Mouse (Mus musculus): Measurements from ENCODE around the gene Zswim1.

Gene Zswim1

DNA sequence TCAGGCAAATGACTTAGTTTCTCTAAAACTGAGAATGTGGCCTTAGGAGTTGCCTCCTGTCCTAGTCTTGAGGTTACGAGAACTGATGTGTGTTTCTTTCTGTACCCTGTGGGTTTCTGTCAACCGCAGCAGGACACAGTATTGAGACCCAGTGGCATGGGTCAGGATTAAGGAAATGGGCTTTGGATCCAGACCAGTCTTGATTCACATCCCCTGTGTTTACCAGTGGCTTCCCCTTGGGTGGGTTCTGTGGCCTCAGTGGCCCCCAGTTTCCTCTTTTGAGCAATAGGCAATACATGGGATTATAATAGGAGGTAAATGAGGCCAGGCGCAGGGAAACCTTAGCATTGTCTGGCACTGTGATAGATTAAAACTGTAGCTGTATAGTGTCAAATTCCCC, 35.5 kb upstream of the Zswim1 start:
- no peak for TF ChIP-seq GATA4 (IDR thresholded peaks at IDR 0.05; ENCODE audit: insufficient replicate concordance, low read length)

DNA sequence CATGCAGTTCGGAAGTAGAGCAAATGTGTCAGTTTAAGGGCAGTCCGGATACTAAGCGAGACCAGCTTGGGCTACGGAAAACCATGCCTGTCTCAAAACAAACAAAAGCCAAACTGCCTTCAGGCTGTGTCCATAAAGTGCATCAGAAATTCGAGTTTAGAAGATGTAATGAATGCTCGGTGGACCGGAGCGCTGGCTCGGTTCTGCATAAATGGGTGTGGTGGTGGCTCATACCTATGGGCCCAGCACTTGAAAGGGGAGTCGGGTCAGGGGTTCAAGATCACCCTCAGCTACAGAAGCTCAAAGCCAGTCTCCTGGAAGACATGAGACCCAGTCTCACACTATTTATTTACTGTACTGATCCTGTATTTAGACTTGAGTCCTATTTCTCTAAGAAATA, 34.7 kb upstream of the Zswim1 start:
- no peak for TF ChIP-seq GATA4 (IDR thresholded peaks at IDR 0.05; ENCODE audit: insufficient replicate concordance, low read length)

DNA sequence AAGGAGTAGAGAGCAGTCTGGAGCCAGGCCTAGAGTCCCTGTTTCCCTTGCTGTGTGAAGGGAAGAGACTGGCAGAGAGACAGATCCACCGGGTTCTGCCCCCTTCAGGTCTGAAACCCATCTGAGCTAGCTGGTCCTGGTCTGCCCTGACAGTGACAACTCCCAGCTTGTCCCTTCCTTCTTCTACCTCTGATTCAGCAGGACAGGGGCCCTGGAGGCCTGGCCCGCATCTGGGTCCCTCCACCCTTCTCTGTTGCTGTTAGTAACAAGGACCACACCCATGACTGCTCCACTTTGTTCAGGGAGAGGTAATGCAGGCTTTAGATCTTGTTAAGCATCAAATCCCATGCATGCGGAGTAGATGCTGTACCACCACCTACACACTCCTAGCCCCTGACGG, 34.1 kb upstream of the Zswim1 start:
- TF ChIP-seq GATA4 (IDR thresholded peaks at IDR 0.05; ENCODE audit: insufficient replicate concordance, low read length) = no peak

DNA sequence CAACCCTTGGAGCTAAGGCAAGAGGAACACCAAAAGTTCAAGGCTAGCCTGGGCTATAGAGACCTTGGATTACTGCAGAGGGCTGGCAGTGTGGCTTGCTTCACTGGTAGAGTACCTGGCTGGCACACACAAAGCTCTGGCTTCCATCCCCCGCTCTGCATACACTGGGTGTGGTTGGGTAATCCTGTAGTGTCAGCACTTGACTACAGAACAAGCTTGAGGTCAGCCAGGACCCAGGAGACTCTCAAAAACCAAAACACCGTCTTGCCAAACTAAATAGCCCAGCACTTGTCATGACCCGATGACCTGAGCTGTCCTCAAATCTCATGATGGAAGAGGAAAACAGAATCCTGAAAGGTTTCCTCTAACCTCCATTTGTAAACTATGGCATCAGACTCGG, 32.0 kb upstream of the Zswim1 start:
- TF ChIP-seq GATA4 (IDR thresholded peaks at IDR 0.05; ENCODE audit: insufficient replicate concordance, low read length) = no peak

DNA sequence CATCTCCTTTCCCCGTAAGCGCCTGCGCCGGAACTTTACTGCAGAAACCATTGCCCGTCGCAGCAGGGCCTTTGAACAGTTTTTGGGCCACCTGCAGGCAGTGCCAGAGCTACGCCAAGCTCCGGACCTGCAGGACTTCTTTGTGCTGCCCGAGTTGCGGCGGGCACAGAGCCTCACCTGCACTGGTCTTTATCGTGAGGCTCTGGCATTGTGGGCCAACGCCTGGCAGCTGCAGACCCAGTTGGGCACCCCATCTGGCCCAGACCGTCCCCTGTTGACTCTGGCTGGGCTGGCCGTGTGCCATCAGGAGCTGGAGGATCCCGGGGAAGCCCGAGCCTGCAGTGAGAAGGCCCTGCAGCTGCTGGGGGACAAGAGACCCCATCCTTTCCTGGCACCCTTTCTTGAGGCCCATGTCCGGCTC, 30.6 kb upstream of the Zswim1 start:
- no peak for TF ChIP-seq GATA4 (IDR thresholded peaks at IDR 0.05; ENCODE audit: insufficient replicate concordance, low read length)

DNA sequence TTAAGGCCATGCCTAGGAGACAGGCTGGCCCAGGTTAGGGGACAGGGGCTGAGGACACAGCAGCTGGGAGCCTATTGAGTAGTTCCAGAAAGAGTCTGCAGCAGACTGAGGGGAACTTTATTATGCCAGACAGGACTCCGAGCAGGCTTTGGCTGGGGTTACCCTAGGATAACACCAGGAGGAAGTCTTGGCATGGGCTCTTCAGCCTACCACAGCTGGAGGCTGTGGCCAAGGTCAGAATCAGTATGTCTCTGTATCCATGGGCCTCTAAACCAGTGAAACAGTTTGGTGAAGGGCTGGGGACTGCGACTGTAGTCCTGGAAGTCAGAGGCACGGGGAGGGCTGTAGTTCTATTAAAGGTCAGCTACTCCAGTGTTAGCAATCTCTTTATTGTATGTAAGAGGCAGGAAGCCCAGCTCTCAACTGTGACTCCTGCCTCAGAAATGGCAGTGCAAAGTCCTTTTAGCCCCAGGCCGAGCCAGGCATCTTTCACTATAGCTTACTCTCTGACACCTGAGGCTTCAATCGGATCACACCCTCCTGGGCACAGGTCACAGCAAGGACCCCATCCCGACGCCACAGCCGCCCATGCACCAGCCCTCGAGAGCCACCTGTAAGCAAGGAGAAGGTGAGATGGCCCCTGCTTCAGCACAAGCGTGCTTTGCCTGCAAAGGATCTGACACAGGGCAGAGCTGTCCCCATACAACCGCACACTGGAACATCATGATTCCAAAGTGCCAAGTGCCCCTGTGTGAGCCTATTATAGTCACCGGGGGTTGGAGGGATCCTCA, 29.9 kb upstream of the Zswim1 start:
- no peak for TF ChIP-seq GATA4 (IDR thresholded peaks at IDR 0.05; ENCODE audit: insufficient replicate concordance, low read length)

DNA sequence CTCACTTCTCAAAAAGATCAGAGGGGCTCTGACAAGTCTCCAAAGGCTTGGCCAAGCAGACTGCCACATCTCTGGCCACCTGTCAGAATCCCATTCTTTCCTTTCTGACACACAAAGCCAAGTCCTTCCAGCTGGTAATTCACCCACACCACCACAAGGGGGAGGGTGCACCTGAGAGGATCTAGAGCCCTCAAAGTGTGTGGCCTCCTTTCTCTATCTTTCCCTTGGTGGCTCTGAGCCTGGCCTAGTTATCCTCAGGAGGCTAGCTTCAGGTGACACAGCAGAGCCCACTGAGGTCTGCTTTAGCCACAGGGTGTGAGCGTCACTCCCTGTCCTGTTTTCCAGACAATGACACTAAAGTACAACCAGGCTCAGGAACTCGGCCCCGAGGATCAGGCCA, 29.2 kb upstream of the Zswim1 start:
- TF ChIP-seq GATA4 (IDR thresholded peaks at IDR 0.05; ENCODE audit: insufficient replicate concordance, low read length) = no peak

DNA sequence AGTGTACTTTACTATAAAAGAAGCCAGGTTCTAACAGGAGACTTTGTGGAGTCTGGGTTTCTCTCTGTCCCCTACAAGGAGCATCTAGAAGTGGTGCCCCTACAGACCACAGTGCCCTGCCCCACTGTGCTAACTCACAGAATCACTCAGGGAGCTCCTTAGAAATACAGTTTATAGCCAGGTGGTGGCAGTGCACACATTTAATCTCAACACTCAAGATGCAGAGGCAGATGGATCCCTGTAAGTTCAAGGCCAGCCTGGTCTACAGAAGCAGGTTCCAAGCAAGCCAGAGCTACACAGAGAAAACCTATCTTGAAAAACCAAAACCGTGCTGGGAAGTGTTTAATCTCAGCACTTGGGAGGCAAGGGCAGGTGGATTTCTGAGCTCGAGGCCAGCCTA, 28.7 kb upstream of the Zswim1 start:
- no peak for TF ChIP-seq GATA4 (IDR thresholded peaks at IDR 0.05; ENCODE audit: insufficient replicate concordance, low read length)

DNA sequence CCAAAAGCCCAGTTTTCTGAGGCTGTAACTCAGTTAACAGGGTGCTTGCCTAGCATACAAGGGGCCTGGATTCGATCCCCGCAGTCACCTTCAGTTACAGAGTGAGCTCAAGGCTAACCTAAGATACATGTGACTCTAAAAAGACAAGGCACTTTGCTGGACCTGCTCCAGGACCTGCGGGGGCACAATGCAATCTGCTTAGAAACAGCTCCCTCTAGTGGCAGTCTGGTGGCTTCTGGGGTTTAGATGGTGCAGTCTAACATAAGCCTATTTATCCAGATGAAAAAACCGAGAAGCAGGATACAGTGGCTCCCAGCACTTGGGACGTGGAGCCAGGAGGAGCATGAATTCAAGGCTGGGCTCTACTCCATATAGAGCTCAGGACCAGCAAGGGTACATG, 28.2 kb upstream of the Zswim1 start:
- TF ChIP-seq GATA4 (IDR thresholded peaks at IDR 0.05; ENCODE audit: insufficient replicate concordance, low read length) = peak; percentile 33; the same call in 1 of the 2 replicates

DNA sequence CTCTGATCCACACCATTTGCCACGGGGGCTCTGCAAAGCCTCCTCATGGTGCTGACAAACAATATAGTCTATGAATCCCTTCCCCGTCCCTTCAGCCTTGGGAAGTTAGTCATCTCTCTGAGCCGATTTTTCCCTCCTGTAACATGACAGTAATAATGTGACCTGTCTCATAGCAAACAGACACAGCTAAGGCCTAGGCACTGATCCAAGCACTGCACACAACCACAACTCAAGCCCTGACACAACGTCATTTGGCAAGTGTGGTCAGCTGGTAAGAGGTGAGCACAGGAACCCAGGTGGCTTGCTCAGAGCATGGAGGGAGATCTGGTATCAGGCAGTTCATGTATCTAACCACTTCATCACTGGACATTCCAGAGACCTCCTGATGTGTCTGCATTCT, 26.6 kb upstream of the Zswim1 start:
- no peak for TF ChIP-seq GATA4 (IDR thresholded peaks at IDR 0.05; ENCODE audit: insufficient replicate concordance, low read length)

DNA sequence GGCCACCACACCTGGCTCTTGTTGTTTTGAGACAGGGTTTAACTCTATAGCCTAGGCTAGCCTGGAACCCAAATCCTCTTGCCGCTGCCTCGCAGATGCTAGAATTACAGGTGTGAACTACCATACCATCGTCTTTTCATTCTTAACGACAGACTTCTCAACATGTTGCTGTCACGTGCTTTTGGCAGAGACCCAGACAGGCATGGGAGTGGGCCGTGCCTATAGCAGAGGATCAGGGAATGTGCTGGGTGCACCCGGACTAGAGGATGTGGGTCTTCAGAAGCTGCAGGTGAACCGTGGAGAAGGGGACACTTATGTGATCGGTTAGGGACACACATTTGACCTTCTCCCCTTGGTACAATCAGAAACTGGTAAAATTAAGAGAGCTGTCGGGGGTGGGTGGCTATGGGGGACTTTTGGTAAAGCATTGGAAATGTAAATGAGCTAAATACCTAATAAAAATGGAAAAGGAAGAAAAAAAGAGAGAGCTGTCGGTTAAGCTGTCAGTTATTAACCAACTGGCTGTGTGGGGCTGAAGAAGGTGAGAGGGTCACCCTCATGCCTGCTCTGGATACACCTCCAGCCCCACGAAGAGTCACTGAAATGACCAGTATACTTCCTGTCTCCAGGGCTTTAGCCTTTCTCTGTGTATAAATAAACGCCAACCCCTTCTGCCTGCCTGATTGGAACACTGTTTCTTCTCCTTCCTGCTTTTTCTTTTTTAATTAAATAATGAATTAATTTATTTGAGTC, 22.1 kb upstream of the Zswim1 start:
- TF ChIP-seq GATA4 (IDR thresholded peaks at IDR 0.05; ENCODE audit: insufficient replicate concordance, low read length) = no peak

GRCm38 (mm10) chr2:164803201-164803920, 19.1 kb upstream of the Zswim1 start:
- TF ChIP-seq GATA4 (IDR thresholded peaks at IDR 0.05; ENCODE audit: insufficient replicate concordance, low read length) = peak; percentile 30; the same call in 1 of the 2 replicates

DNA sequence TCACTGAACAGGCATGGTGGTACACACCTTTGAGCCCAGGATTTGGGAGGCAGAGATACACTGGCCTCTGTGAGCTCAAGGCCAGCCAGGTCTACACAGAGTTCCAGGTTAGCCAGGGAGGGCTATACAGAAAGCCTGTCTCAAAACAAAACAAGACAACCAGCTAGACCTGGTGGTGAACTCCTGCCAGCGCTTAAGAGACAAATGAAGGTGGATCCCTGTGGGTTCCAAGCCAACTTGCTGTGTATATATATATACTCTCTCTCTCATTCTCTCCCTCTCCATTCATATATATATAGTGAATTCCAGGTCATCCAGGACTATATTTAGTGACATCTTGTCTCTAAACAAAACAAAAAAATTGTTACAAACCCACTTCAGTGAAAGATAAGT, 18.6 kb upstream of the Zswim1 start:
- no peak for TF ChIP-seq GATA4 (IDR thresholded peaks at IDR 0.05; ENCODE audit: insufficient replicate concordance, low read length)

DNA sequence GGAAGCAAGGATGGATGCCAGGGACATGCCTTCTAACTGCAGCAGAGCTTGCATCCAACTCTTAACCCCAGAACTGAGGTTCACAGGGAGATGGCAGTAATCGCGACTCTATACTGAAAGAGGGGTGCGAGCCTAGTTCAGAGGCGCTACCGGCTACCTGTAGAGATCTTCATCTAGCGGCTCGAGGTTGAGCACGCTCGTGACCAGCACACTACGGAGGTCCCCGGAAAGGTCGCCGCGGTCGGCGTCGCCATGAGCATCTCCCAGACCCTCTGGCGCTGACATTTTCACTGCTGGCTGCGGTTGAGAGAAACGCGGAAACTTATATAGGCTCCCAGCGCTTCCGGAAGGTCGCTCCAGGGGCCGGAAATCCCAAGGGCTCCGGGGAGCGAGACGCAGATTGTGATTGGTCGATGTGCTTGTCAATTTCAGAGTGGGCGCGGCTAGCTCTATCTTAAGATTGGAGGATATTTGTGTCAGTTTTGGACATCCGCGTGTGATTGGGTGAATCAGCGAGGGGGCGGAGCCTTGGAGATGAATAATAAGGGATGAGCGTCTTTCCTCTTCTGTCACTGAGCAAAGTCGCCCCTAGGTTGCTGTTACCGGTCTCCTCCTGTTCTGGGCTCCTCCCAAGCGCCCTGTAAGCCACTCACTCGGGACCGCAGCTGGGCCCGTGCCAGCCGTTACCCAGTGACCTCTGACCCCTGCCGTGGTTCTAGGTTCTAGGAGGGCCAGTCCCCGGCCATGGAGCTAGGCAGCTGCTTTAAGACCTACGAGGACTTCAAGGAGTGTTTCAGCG, 17.8 kb upstream of the Zswim1 start, which contains the start of the genes Acot8 and Zswim3:
Acot8 (minus strand) TSS at position 350 of the 799 bp plus-strand sequence.
Zswim3 (plus strand) TSS at position 566 of the 799 bp plus-strand sequence.
- TF ChIP-seq GATA4 (IDR thresholded peaks at IDR 0.05; ENCODE audit: insufficient replicate concordance, low read length) = no peak

DNA sequence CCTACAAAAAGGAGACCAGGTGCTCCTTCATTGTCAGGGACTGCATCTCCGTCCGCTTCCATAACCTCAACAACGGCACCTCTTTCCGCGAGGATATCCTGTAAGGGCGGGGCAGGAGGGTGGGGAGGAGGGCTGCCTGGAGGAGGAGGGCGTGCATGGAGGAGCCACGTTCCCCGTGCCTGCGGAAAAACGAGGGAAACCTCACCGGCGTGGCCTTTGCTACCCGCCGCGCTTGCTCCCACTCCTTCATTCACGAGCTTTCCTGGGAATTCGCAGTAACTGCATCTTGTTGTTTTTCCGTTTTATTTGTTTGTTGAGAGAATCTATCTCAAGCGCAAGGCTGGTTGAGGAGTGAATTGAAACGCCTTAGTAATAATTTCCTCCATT, 17.2 kb upstream of the Zswim1 start:
- TF ChIP-seq GATA4 (IDR thresholded peaks at IDR 0.05; ENCODE audit: insufficient replicate concordance, low read length) = no peak

Measured in liver, adult (tissue).